Mouse (Mus musculus): ENCODE results near the gene Gm5916. TPM values are rescaled to one million over a fixed set of nuclear protein-coding genes. Genes with fewer than 3 reads are reported as not detected.

Gene Gm5916
- total RNA-seq (2014; rRNA removed) (not detected in 2 replicates), polyA plus RNA-seq (2015; fragmentation: Nextera tagmentation; extraction: Ambion mirVana) (not detected in 2 replicates)

GRCm38 (mm10) chr9:36128679-36129078 lies at the start of gene Gm5916:
Gm5916 (minus strand) TSS chr9:36128779.
- Histone ChIP-seq H3K27ac (ENCODE audit: low read depth, low read length) (no peak within 1 kb of the TSS), H3K27me3 (ENCODE audit: insufficient read depth, low read length) (no peaks in the 10 kb centered on the region), H3K9ac (no peak within 1 kb of the TSS), H3K36me3 (ENCODE audit: insufficient read depth) (no peaks in the 10 kb centered on the region), H3K4me2 (ENCODE audit: low read depth) (no peak within 1 kb of the TSS), H3K9me3 (ENCODE audit: low read length) (no peaks in the 10 kb centered on the region), H3K4me1 (ENCODE audit: insufficient read depth) (no peaks in the 10 kb centered on the region), H3K4me3 (ENCODE audit: low read depth, low read length) (no peak within 1 kb of the TSS)
- ATAC-seq: no peak
- 66% methylated on average over 1 of the region's 1 CpGs for WGBS
- TF ChIP-seq CTCF (IDR thresholded peaks at IDR 0.05; ENCODE audit: low read depth): no peak
- DNase-seq: no peak

Other genes with a start within 250 kb of the Gm5916 start
- gene 9230113P08Rik, start 220.4 kb downstream of the Gm5916 start, total RNA-seq (2014; rRNA removed): not detected in 2 replicates
- gene 9230113P08Rik, start 220.4 kb downstream of the Gm5916 start, polyA plus RNA-seq (2015; fragmentation: Nextera tagmentation; extraction: Ambion mirVana): not detected in 2 replicates

Measured in forebrain, postnatal 0 days (tissue).